1 mouse cellular context compared by ENCODE assay signal in the genomic region with DNA sequence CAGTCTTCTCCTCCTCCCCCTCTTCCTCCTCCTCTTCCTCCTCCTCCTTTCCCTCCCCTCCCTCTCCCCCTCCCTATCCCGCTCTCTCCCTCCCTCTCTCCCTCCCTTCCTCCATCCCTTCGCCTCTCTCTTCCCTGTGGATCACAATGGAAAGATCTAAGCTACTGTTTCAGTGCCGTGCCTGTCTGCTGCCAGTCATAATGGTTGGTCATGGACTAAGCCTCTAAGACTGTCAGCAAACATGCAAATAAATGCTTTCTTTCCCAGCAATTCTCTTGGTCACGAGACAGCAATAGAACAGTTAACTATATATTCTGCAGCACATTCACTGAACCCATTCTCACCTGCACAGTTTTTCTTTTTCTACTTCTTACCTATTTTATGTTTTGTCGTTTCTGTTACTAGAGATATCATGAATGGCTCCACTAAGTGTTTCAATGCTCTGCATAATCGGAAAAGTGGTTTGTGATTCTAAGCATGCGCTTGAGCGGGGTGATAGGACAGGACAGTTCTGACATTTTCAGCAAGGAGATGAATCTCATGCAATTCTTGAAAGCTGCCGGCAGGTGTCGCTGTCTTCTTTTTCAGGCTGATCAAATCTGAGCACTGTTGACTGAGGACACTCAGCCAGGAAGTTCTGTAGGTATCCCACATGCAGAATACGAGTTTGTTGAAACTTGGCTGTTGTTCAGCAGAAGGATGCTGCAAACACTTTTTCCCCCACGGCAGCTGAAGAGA.
TF ChIP-seq lines count a peak whose summit lies in the region.

No protein-coding gene starts in this region.

TF ChIP-seq in CH12.LX, 34 proteins besides CTCF, POLR2A, EP300 and RAD21 (continued from another document):
- TF ChIP-seq ZNF384 (IDR thresholded peaks at IDR 0.05; ENCODE audit: low read depth, low read length) (no peak), HCFC1 (IDR thresholded peaks at IDR 0.05; ENCODE audit: low read depth, low read length) (no peak), MXI1 (IDR thresholded peaks at IDR 0.05; ENCODE audit: low read depth, low read length) (no peak), MEF2A (IDR thresholded peaks at IDR 0.05; ENCODE audit: borderline replicate concordance, low read depth, low read length) (no peak; the same call in 1 of the 2 replicates), UBTF (IDR thresholded peaks at IDR 0.05; ENCODE audit: low read depth, low read length) (no peak), TCF12 (IDR thresholded peaks at IDR 0.05; ENCODE audit: low read depth, low read length) (0 out of 2 replicates have a peak, but pooled peaks have one; percentile 32), ELF1 (IDR thresholded peaks at IDR 0.05; ENCODE audit: low read depth, low read length) (peak; percentile 77), MAX (IDR thresholded peaks at IDR 0.05; ENCODE audit: low read length) (no peak; the same call in 1 of the 2 replicates), USF2 (conservative IDR thresholded peaks at IDR 0.05; ENCODE audit: low read depth, low read length) (no peak), USF1 (IDR thresholded peaks at IDR 0.05; ENCODE audit: low read depth, low read length) (no peak)
TF ChIP-seq in CH12.LX: peak in this region for 10.
